Mouse (Mus musculus) mesoderm, embryonic 11.5 days (tissue): ENCODE data around the gene Foxr1.
"Not testable (repeated sequence)": the region's sequence is repeated elsewhere in the genome, so short reads cannot be mapped to it uniquely, and the experiment has no call there.

ENCODE experiments used
- DNase-seq: peaks from one replicate; pipeline ENCODE4 v3.0.0-alpha.2; 2012; ENCODE audit warnings: low read depth, low spot score

Foxr1 gene

GRCm38 (mm10) chr9:44477339-44478228 is 36.6 kb upstream of the Foxr1 start:
- peak; percentile 77 for DNase-seq

DNA sequence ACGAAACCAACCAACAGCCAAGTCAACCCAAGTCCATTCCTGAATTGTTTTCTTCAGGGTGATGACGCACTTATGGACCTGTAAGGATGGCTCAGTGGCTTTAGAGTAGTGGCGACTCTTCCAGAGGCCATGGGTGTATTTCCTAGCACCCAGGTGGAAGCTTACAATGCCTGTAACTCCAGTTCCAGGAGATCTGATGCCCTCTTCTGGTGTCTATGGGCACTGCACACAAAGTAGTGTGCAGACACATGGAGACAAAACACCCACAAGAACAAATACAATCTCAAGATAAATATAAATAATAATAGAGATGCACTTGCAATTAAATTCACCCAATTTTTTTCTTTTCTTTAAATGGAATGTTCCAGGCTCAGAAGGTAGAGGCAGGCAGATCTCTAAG is 35.0 kb upstream of the Foxr1 start:
- no peak for DNase-seq

- DNase-seq: no peak
These were observed 33.4 kb upstream of the Foxr1 start for GRCm38 (mm10) chr9:44474327-44474726.

DNA sequence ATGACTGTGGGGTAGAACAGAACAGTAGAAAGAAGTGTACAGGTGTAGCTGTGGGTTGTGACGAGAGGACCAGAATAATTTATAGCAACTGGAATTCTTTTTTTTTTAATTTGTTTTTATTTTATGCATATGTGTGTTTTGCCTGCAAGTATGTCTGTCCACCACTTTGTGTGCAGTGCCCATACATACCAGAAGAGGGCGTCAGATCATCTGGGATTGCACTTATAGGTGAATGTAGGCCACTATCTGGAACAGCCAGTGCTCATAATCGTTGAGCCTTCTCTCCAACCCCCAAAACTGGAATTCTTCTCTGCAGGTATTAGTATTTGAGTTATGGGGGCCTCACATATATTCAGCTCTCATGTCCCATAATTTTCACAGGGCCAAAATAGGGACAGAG is 32.2 kb upstream of the Foxr1 start:
- no peak for DNase-seq

DNA sequence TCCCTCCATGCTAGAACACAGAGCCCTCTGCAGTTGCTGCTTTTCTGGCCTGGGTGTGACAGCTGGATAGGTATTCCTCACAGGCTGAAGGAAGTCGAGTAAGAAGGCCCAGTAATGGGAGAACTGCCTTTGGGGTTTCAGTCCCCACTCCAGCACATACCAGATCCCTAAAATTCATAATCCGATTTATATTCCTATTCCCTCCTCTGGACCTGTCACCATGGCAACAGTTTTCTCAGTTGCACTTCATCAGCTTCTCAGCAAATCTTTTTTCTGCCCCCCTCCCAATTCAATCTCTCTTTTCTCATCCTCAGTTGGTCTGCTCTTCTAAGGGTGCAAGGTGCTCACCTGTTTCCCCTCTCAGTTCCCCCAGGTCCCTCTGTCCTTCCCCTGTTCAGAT is 27.9 kb upstream of the Foxr1 start:
- DNase-seq: no peak

DNA sequence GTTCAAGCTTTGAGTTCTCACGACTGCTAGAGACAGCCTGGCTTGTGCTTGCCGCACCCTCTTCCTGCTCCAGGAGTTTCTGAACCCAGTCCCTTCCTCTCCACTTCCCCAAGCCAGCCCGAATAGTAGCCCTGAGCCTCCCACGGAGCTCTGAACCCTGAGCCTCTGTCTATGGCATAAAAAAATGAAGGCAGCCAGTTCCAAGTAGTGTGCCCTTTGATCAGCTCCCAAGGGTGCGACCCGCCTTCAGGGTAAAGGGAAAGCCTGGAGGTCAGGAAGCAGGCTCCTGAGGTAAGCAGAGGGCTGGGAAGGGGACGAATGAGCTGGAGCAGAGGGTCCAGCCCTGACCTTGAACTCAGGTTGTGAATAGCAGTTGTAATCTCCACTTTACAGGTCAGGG is 27.3 kb upstream of the Foxr1 start:
- DNase-seq: no peak

- no peak for DNase-seq
These were observed 21.0 kb upstream of the Foxr1 start for GRCm38 (mm10) chr9:44461950-44462349.

- peak; percentile 95 for DNase-seq
These were observed 16.3 kb upstream of the Foxr1 start for GRCm38 (mm10) chr9:44457035-44457742.

DNA sequence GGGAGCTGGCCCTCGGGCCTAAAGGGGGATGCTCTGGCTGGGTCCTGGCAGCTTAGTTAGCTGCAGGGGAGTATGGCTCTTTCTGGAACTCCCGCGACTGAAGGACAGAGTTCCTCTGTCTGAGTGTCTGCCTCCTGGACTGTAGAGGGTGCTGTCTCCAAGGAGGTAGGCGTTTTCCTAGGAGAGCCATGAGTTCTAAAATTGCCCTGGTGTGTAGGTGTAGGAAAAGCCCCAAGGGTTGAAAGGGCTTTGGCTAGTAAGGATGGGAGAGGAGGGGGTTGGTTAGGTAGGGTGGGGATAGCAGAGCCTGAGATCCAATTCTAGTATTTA is 13.9 kb upstream of the Foxr1 start, which contains the start of gene Upk2:
TSS of gene Upk2 (minus strand) at position 86 of the 330 bp plus-strand sequence.
- no peak for DNase-seq

- DNase-seq: peak; percentile 87
These were observed 13.4 kb upstream of the Foxr1 start for GRCm38 (mm10) chr9:44454132-44454890.

GRCm38 (mm10) chr9:44450387-44450786 is 9.5 kb upstream of the Foxr1 start:
- DNase-seq: no peak

- not testable (repeated sequence) for DNase-seq
These were observed 3.6 kb upstream of the Foxr1 start for GRCm38 (mm10) chr9:44444402-44445025.

DNA sequence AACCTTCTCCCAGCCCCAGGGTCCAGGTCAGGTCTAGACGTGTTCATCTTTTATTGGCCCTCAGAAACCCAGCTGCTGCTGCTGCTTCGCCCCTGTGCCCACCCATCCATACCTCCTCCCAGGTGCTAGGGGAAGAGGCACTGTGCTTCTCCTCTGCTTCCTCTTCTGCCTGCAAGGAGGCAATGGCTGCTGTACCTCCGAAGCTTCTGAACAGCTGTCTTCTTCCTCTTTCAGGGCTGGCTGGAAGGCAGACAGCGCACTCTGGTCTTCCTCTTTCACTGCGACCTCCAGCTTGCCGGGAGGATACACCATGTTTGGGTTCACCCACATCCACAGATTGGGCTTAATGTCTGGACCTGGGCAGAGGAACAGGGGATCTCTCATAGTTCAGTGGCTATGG is 5.2 kb downstream of the Foxr1 start:
- DNase-seq: no peak

DNA sequence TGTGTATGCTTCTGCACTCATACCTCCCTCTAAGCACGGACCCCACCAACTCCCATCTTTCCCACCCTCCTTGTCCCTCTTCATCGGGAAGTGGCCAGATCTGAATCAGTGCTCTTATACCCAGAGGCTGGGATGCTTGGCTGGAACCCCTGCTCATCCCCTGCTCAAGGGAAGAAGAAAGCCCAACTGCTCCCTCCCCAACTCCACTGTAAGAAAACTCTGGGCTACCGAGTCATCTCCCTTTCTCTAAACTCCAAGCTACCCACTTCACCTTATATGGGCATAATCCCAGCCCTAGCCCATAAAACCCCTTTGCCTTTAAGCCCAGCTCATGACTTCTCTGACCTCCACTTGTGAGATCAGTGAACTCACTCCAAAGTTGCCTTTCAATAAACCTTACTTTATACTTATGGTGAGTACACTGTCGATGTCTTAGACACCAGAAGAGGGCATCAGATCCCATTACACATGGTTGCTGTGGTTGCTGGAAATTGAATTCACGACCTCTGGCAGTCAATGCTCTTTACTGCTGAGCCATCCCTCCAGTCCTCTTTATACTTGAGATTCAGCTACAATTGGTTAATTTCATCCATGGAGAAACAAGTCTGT is 8.3 kb downstream of the Foxr1 start:
- no peak for DNase-seq

DNA sequence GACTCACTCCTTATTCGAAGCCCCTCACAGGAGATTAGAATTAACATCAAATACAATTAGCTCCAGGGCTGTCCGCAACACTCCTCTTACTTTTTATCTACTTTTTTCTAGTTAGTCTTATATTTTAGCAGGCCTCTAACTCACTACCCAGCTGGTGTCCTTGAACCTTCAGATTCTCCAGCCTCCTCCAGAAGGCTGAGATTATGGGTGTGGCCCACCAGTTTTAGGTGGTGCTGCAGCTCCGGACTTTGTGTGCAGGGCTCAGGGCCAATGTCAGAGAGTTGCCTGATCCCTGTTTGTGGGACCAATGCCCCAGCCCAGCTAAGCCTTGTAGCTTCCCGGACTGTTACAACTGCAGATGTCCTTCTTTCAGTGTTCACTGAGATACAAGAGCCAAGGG is 17.4 kb downstream of the Foxr1 start:
- no peak for DNase-seq

DNA sequence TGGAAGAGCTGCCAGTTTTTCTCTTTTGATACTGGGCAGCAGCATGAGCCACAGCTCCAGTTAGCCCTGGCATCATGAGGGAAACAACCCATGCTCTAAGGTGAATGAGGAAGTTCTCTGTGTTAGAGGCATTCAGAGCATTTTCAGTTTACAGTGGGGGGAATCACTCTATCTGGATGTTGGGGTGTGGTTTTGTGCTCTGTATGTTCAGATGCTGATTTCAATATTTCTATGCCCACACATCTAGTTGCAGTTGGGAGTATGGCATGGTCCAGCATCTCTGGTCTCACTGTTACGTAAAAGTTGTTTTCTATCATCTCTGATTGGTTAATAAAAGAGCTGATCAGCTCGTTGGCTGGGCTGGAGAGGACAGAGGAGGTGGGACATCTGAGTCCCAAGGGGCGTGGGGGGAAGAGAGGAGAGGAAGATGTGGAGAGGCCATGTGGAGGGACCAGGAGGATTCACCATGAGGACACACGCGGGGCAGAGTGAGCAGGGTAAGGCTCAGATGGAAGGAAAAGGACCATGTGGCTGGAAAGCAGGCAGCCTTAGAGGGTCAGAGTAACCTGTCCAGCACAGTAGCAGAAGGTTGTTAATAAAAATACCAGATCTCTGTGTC is 20.5 kb downstream of the Foxr1 start:
- no peak for DNase-seq

GRCm38 (mm10) chr9:44419730-44420129 is 21.2 kb downstream of the Foxr1 start:
- not testable (repeated sequence) for DNase-seq

DNA sequence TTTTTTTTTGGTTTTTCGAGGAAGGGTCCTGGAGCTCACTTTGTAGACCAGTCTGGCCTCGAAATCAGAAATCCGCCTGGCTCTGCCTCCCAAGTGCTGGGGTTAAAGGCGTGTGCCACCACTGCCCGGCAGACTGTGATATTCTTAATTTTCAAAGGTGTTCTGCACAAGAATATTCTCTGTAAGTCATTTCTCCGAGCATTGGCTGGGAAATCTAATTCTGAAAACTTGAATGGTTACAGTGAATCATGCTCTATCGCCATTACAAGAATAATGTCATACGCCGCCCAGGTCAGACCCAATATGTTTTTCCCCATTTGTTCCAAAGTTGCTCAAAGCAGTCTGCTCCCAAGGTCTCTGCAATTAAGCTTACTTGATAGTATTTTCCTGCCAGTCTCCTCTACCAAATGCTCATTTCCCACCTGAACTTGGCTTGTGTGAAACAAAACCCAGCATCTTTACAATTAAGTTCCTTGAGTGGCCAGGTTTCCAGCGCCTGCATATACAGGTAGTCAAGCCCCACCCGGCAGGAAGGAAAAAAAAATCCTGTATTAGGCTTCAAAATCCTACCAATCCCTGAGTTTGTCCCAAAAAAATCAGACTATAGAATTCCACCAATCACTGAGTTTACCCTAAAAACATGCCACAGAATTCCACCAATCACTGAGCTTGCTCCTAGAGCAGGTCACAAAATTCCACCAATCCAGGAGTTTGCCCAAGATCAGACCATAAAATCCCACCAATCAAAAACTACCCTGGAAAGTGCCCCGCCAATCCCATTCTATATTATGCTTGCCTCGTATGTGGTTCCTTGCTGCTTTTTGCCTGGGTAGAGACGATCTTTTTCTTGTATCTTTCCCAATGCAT is 22.2 kb downstream of the Foxr1 start, which contains the start of gene Ccdc84:
TSS of gene Ccdc84 (minus strand) at position 51 of the 867 bp plus-strand sequence.
- DNase-seq: no peak

DNA sequence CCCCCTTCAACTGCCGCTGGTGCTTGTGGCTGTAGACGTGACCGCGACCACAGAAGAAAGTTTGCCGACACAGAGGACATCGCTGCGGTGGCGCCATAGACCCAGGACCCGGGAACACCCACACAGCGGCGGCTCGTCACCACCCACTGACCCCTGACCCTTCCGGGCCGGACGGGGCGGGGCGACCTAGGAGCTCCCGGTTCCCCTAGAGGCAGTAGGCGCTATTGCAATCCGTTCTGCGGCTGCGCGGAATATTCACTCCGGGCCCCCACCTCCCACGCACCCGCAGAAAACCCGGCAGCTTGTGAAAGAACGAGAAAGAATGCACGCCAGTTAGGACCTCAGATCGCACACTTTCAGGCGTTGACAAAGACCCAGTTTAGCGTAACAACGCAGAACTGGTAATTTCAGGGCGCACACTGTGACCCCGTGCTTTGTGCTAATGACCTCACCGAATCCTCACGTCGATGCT is 23.0 kb downstream of the Foxr1 start:
- DNase-seq: peak; percentile 93
